Mouse (Mus musculus) C2C12 (cell line): Measurements from ENCODE around the gene Cnot8. TPM values are rescaled to one million over a fixed set of nuclear protein-coding genes. Genes with fewer than 3 reads are reported as not detected.
A peak's percentile ranks its signal among the peaks of the same experiment; 100 is the strongest.

Experiments used
- H3K27me3 ChIP-seq: one replicate; pipeline ENCODE4 v1.6.1; 2011; ENCODE audit not compliant: control insufficient read depth, insufficient read depth, insufficient read length
- H3K36me3 ChIP-seq: one replicate; pipeline ENCODE4 v1.6.1; 2011; ENCODE audit not compliant: control insufficient read depth, insufficient read depth
- H3K4me3 ChIP-seq: one replicate; pipeline ENCODE4 v1.5.1; 2011; ENCODE audit warnings: mild to moderate bottlenecking, control low read depth; ENCODE audit not compliant: poor library complexity, insufficient read depth, severe bottlenecking
- H3K79me2 ChIP-seq: one replicate; pipeline ENCODE4 v1.6.1; 2011; ENCODE audit not compliant: control insufficient read depth, insufficient read depth
- H3K79me3 ChIP-seq: one replicate; pipeline ENCODE4 v1.6.1; 2011; ENCODE audit warnings: low read depth, control low read depth
- H3ac ChIP-seq: one replicate; pipeline ENCODE3; 2011; ENCODE audit warnings: low read depth; ENCODE audit not compliant: control insufficient read depth, insufficient read length
- CEBPB ChIP-seq: IDR thresholded peaks from one replicate; pipeline ENCODE4 v1.6.1; 2011; ENCODE audit warnings: low read depth, mild to moderate bottlenecking, control low read depth, moderate library complexity
- CTCF ChIP-seq: IDR thresholded peaks from one replicate; pipeline ENCODE4 v1.5.1; 2011; ENCODE audit not compliant: control insufficient read depth, insufficient read depth, insufficient read length
- FOSL1 ChIP-seq: IDR thresholded peaks from one replicate; pipeline ENCODE4 v1.8.0; 2011; ENCODE audit warnings: mild to moderate bottlenecking, low read length; ENCODE audit not compliant: poor library complexity, insufficient read depth, severe bottlenecking
- MAX ChIP-seq: IDR thresholded peaks from one replicate; pipeline ENCODE4 v1.6.1; 2011; ENCODE audit warnings: mild to moderate bottlenecking, control low read depth
- MYOD1 ChIP-seq: IDR thresholded peaks from one replicate; pipeline ENCODE4 v1.6.1; 2011; ENCODE audit warnings: low read depth; ENCODE audit not compliant: control insufficient read depth, insufficient read length
- MYOG ChIP-seq: IDR thresholded peaks from one replicate; pipeline ENCODE4 v1.6.1; 2011; ENCODE audit not compliant: control insufficient read depth, insufficient read length; ENCODE audit errors: extremely low read depth
- USF1 ChIP-seq: IDR thresholded peaks from one replicate; pipeline ENCODE4 v1.6.1; 2011; ENCODE audit warnings: low read depth, mild to moderate bottlenecking, control low read depth, moderate library complexity
- polyA plus RNA-seq: library from polyadenylated mRNA; unstranded; fragments of >200 nt; fragmentation: generic; extraction: Trizol; gene quantifications from one replicate; pipeline ENCODE4 v1.2.1, GENCODE M21; 2012; ENCODE audit warnings: missing spikeins

Cnot8 gene
- polyA plus RNA-seq, 1 experiment = 44.6 TPM

DNA sequence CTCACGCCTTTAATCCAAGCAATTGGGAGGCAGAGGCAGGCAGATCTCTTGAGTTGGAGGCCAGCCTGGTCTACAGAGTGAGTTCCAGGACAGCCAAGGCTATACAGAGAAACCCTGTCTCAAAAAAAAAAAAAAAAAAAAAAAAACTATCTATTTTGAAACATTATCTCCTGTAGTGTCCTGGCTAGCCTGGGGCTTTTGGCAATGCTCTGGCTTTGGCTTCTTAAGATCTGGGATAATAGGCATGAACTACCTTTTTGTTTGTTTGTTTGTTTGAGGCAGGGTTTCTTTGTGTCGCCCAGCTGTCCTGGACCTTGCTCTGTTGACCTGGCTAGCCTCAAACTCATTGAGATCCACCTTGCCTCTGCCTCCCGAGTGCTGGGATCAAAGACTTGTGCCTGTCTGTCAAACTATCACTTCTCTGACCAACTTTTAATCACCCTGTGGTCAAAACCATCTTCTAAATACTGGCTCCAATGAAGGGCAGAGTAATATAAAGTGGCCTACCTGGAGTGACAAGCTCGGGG, 2.7 kb upstream of the Cnot8 start:
- Histone ChIP-seq H3K27me3 (no peaks in the 10 kb centered on the region), H3ac (no peak overlapping the region), H3K4me3 (no peak overlapping the region), H3K36me3 (no peaks in the 10 kb centered on the region), H3K79me3 (peaks cover 19% of the 10 kb centered on the region), H3K79me2 (peaks cover 24% of the 10 kb centered on the region)
- TF ChIP-seq CEBPB = no peak
- TF ChIP-seq USF1 = no peak
- no peak for TF ChIP-seq FOSL1
- TF ChIP-seq MYOG = no peak
- TF ChIP-seq CTCF = no peak
- TF ChIP-seq MYOD1 = no peak
- TF ChIP-seq MAX = no peak

DNA sequence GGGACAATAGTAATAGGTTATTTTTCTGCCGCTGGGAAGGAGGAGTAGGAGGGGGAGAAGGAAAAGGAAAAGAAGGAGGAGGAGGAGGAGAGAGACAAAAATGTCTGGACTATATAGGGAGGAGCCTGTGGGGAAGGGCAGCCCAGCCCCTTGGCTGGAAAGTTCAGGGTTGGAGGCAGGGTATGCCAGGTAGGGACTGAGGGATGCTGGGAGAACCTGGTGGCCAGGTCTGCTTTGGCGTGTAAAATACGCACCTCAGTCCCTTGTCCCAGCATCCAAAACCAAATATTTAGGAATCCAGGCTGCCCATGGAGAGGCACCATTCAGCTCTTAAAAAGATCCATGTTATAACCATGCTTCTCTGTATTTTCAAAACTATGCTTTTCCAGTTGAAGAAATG, 1.8 kb upstream of the Cnot8 start:
- Histone ChIP-seq H3K79me3 (peaks cover 22% of the 10 kb centered on the region), H3K27me3 (no peaks in the 10 kb centered on the region), H3K36me3 (no peaks in the 10 kb centered on the region), H3ac (no peak overlapping the region), H3K79me2 (peaks cover 29% of the 10 kb centered on the region), H3K4me3 (no peak overlapping the region)
- no peak for TF ChIP-seq CEBPB
- no peak for TF ChIP-seq MYOD1
- TF ChIP-seq CTCF = no peak
- TF ChIP-seq FOSL1 = no peak
- TF ChIP-seq MAX = no peak
- TF ChIP-seq MYOG = no peak
- no peak for TF ChIP-seq USF1

DNA sequence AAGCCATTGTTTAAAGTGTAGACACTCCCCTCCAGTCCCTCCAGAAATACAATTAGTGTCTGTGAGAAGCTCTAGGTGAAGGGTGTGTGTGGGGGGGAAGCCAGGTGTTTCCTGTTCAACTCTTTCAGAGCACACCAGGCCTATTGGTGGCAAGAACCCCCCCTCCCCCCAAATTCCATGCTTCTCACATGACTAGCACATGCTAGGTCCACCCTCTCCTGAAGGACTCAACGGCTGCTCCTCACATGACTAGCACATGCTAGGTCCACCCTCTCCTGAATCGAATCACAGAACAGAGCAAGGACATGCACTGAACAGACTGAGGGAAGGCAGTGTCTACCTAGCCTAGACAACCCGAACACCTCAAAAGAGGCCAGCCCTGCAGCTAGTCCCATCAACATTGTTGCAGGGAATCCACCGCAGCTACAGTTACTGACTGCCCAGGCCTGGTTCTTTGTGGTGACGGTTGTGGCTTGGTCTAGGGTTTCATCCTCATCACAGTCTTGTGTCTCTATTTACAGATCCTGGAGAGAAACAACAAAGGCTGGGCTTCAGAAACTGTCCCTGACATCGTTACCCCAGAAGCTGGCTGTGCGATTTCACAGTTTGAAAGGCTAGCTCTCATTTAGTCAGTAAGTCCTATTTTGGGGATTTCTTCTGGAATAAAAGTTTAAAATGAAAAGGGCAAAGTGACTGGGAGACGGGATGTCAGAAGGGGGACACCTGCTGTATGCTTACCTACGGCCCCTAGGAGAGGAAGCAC, 1.2 kb upstream of the Cnot8 start:
- no peaks in the 10 kb centered on the region for H3K27me3 ChIP-seq
- H3K79me3 ChIP-seq = peaks cover 28% of the 10 kb centered on the region
- H3K79me2 ChIP-seq = peaks cover 35% of the 10 kb centered on the region
- H3ac ChIP-seq = peak overlapping the region; percentile 90
- peaks cover 4% of the 10 kb centered on the region for H3K36me3 ChIP-seq
- no peak for TF ChIP-seq FOSL1
- no peak for TF ChIP-seq MYOD1
- no peak for TF ChIP-seq MAX
- no peak for TF ChIP-seq MYOG
- TF ChIP-seq USF1 = no peak
- TF ChIP-seq CTCF = no peak
- TF ChIP-seq CEBPB = no peak
- peak overlapping the region; percentile 32 for H3K4me3 ChIP-seq

DNA sequence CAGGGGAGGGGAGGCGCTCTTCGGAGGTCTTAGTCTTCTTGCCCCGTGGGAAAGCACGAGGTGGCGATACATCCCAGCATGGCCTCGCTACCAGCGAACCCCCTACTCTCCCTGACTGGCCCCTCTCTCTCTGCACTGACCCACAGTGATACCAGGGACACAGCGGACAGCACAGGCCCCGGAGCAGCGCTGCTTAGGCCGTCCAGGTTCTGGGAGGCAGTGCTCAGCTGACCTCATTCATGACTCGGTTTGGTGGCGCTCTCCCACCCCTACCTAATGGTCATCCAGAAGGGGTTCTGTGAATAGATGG, 654 bp upstream of the Cnot8 start:
- Histone ChIP-seq H3K36me3 (peaks cover 7% of the 10 kb centered on the region), H3ac (peak overlapping the region; percentile 90), H3K79me3 (peaks cover 33% of the 10 kb centered on the region), H3K79me2 (peaks cover 41% of the 10 kb centered on the region), H3K4me3 (peak overlapping the region; percentile 32), H3K27me3 (no peaks in the 10 kb centered on the region)
- TF ChIP-seq MYOD1 = no peak
- TF ChIP-seq CEBPB = no peak
- no peak for TF ChIP-seq MYOG
- no peak for TF ChIP-seq MAX
- TF ChIP-seq CTCF = no peak
- TF ChIP-seq USF1 = no peak
- TF ChIP-seq FOSL1 = no peak

DNA sequence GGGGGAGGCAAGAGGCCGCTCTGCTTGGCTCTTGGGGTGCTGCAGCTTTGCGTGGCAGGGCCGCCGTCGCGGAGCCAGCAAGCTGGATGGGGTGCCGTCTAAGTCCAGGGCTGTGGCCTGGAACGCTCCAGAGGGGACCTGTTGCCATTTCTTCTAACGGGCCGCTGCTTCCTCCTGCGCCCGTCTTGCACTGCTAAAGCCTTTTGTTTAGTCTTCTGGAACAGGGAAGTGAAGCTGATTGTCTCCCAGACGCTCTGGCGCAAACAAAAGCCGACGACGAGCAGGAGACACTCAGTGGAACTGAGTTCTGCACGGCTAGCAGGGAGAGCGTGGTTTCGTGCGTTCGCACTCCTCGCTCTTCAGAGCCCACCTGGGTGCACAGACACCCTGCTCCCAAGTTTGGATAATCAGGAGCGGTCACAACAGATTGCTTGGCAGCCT, 418 bp downstream of the Cnot8 start:
- H3K79me3 ChIP-seq = peaks cover 42% of the 10 kb centered on the region
- no peaks in the 10 kb centered on the region for H3K27me3 ChIP-seq
- peak overlapping the region; percentile 88 for H3ac ChIP-seq
- H3K79me2 ChIP-seq = peaks cover 51% of the 10 kb centered on the region
- H3K36me3 ChIP-seq = peaks cover 7% of the 10 kb centered on the region
- TF ChIP-seq MAX = no peak
- no peak for TF ChIP-seq MYOD1
- TF ChIP-seq FOSL1 = no peak
- no peak for TF ChIP-seq CTCF
- TF ChIP-seq USF1 = no peak
- TF ChIP-seq CEBPB = no peak
- no peak for TF ChIP-seq MYOG
- H3K4me3 ChIP-seq = peak overlapping the region; percentile 89
